Mouse (Mus musculus) C2C12 (cell line): ENCODE measurements at regions not wholly inside any gene's neighbourhood (a gene's known extent, or its start where the extent isn't known, plus 50 kb on each side); places are given as distances from the start of the nearest gene placed in this dataset.

ENCODE experiments used
- CEBPB ChIP-seq: IDR thresholded peaks from one replicate; pipeline ENCODE4 v1.6.1; 2011; ENCODE audit warnings: low read depth, mild to moderate bottlenecking, control low read depth, moderate library complexity
- CTCF ChIP-seq: IDR thresholded peaks from one replicate; pipeline ENCODE4 v1.5.1; 2011; ENCODE audit not compliant: control insufficient read depth, insufficient read depth, insufficient read length
- FOSL1 ChIP-seq: IDR thresholded peaks from one replicate; pipeline ENCODE4 v1.8.0; 2011; ENCODE audit warnings: mild to moderate bottlenecking, low read length; ENCODE audit not compliant: poor library complexity, insufficient read depth, severe bottlenecking
- MAX ChIP-seq: IDR thresholded peaks from one replicate; pipeline ENCODE4 v1.6.1; 2011; ENCODE audit warnings: mild to moderate bottlenecking, control low read depth
- MYOD1 ChIP-seq: IDR thresholded peaks from one replicate; pipeline ENCODE4 v1.6.1; 2011; ENCODE audit warnings: low read depth; ENCODE audit not compliant: control insufficient read depth, insufficient read length
- MYOG ChIP-seq: IDR thresholded peaks from one replicate; pipeline ENCODE4 v1.6.1; 2011; ENCODE audit not compliant: control insufficient read depth, insufficient read length; ENCODE audit errors: extremely low read depth
- USF1 ChIP-seq: IDR thresholded peaks from one replicate; pipeline ENCODE4 v1.6.1; 2011; ENCODE audit warnings: low read depth, mild to moderate bottlenecking, control low read depth, moderate library complexity

DNA sequence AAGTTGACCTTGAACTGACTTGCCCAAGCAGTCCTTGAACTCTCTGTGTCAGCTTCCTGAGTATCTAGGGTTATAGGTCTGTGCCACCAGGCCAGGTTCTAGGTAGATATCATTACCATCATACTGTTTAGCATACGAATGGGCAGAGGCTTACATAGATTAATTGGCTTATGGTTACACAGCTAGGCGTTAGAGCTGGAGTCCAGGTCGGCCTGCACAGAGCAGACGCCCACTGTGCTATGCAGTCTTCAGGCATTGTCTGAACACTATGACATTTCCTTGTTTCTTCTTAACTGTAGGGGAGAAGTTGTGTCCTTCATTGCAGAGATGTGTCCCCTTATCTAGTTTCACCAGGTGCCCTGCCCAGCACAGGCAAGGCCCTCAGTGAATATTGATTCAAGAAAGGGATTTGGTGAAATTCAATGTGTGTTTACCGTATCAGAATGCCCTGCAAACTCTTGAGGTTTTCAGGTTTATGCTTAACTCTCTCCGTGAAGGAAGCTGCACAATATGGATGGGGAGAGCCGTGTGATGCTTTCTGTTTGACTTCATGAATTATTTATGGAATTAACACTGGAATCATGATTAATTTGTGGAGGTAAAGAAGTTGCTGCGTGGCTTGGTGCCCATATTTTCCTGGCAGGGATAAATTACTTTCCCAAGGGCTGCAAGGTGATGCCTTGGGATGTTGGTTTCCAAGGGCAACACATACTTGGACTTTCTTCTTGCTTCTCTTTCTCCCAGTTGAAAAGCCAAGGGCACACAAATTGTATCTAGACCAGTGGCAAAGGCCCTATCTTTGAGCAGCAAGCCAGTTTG lies 78.7 kb upstream of the Pcdh8 start:
- TF ChIP-seq CTCF (no peak), MYOD1 (no peak), FOSL1 (no peak), MAX (no peak), USF1 (no peak), CEBPB (no peak), MYOG (no peak)
